Mouse (Mus musculus) mesoderm, embryonic 11.5 days (tissue): ENCODE results near the gene Sh2d5.

Source experiments
- DNase-seq: peaks from one replicate; pipeline ENCODE4 v3.0.0-alpha.2; 2012; ENCODE audit warnings: low read depth, low spot score

The Sh2d5 gene

GRCm38 (mm10) chr4:138259482-138259881 lies 9.3 kb downstream of the Sh2d5 start:
- DNase-seq: no peak

- peak; percentile 93 for DNase-seq
Observed at GRCm38 (mm10) chr4:138261843-138262681, 11.9 kb downstream of the Sh2d5 start.

GRCm38 (mm10) chr4:138267869-138268268 lies 17.7 kb downstream of the Sh2d5 start:
- no peak for DNase-seq

- no peak for DNase-seq
Observed at GRCm38 (mm10) chr4:138272011-138272997, 22.1 kb downstream of the Sh2d5 start.

- no peak for DNase-seq
Observed at GRCm38 (mm10) chr4:138278346-138278745, 28.1 kb downstream of the Sh2d5 start.

- DNase-seq: peak; percentile 90
Observed at GRCm38 (mm10) chr4:138282834-138283233, 32.6 kb downstream of the Sh2d5 start.

GRCm38 (mm10) chr4:138286411-138286810 lies 36.2 kb downstream of the Sh2d5 start:
- no peak for DNase-seq

GRCm38 (mm10) chr4:138288691-138289090 lies 38.5 kb downstream of the Sh2d5 start:
- no peak for DNase-seq

GRCm38 (mm10) chr4:138292028-138292427 lies 41.8 kb downstream of the Sh2d5 start:
- no peak for DNase-seq

GRCm38 (mm10) chr4:138293261-138293948 lies 43.2 kb downstream of the Sh2d5 start:
- DNase-seq: no peak

GRCm38 (mm10) chr4:138293949-138294550 lies 43.8 kb downstream of the Sh2d5 start:
- no peak for DNase-seq

GRCm38 (mm10) chr4:138301271-138301780 lies 51.1 kb downstream of the Sh2d5 start:
- DNase-seq: no peak

GRCm38 (mm10) chr4:138303011-138303410 lies 52.8 kb downstream of the Sh2d5 start:
- DNase-seq: no peak

- no peak for DNase-seq
Observed at GRCm38 (mm10) chr4:138303742-138304141, 53.5 kb downstream of the Sh2d5 start.

GRCm38 (mm10) chr4:138304340-138305104 lies 54.3 kb downstream of the Sh2d5 start, which contains the start of gene Ddost:
Ddost (plus strand) TSS chr4:138304730.
- peak; percentile 100 for DNase-seq

GRCm38 (mm10) chr4:138307025-138307424 lies 56.8 kb downstream of the Sh2d5 start:
- DNase-seq: no peak

- DNase-seq: no peak
Observed at GRCm38 (mm10) chr4:138307739-138308138, 57.5 kb downstream of the Sh2d5 start.

- no peak for DNase-seq
Observed at GRCm38 (mm10) chr4:138310311-138310910, 60.2 kb downstream of the Sh2d5 start.
